Mouse (Mus musculus): Measurements from ENCODE around the gene Osbpl10. TPM values are rescaled to one million over a fixed set of nuclear protein-coding genes. Genes with fewer than 3 reads are reported as not detected.

The Osbpl10 gene
- polyA plus RNA-seq, 1 experiment from 2014 or later, result 1.4 TPM

GRCm38 (mm10) chr9:115278641-115279040 lies 300.3 kb downstream of the Osbpl10 start:
- Histone ChIP-seq H3K27me3 (ENCODE audit: control insufficient read depth, insufficient read depth, low read length) (no peaks in the 10 kb centered on the region), H3K4me1 (ENCODE audit: control insufficient read depth, insufficient read depth, low read length) (no peaks in the 10 kb centered on the region), H3K9ac (ENCODE audit: low read length) (no peak overlapping the region), H3K4me3 (replicated peaks; ENCODE audit: low read length) (no peak overlapping the region), H3K36me3 (ENCODE audit: control insufficient read depth, insufficient read depth, low read length) (peaks cover 17% of the 10 kb centered on the region), H3K9me3 (replicated peaks; ENCODE audit: control insufficient read depth, low read length) (no peaks in the 10 kb centered on the region), H3K4me2 (ENCODE audit: low read depth, low read length) (no peak overlapping the region), H3K27ac (ENCODE audit: low read length) (no peak overlapping the region)
- no peak for ATAC-seq (ENCODE audit: insufficient read depth, low FRiP score)
- 88% methylated on average over 1 of the region's 1 CpGs for WGBS

Other genes starting within 250 kb of the Osbpl10 start
- gene Cmtm6, start 247.5 kb upstream of the Osbpl10 start, polyA plus RNA-seq (2015; fragmentation: Nextera tagmentation; extraction: Ambion mirVana), result 71.8 and 81.0 TPM in 2 replicates
- 87.2 and 95.6 TPM in 2 replicates for gene Cmtm7, start 196.7 kb upstream of the Osbpl10 start, polyA plus RNA-seq (2015; fragmentation: Nextera tagmentation; extraction: Ambion mirVana)
- 59.5 and 65.6 TPM in 2 replicates for gene Cmtm8, start 134.4 kb upstream of the Osbpl10 start, polyA plus RNA-seq (2015; fragmentation: Nextera tagmentation; extraction: Ambion mirVana)
- gene Gpd1l, start 44.6 kb upstream of the Osbpl10 start, polyA plus RNA-seq (2015; fragmentation: Nextera tagmentation; extraction: Ambion mirVana), result 18.7 and 20.2 TPM in 2 replicates
- gene Rps27rt, start 4.2 kb downstream of the Osbpl10 start, polyA plus RNA-seq (2015; fragmentation: Nextera tagmentation; extraction: Ambion mirVana), result 421 and 444 TPM in 2 replicates

Data from stomach, embryonic 16.5 days (tissue).